ENCODE assay signal across 23 mouse cellular contexts in the genomic region with DNA sequence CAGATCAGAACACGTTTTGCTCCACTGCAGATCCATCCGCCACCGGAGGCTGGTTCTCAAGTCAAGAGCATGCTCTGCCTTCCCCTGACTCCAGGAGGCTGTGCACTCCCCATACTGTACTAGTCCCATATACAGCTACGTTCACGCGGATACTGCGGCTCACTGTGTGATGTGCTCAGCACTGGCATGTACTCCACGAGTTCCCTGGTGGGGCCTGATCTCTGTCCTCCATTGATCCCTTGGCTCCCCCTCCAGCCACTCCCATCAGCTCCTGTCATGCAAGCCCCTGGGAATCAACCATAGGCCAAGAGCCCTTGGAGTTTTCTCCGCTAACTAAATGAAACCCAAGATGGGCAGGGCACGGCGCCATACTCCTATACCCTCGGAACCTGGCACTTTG. TPM values are rescaled to one million over a fixed set of nuclear protein-coding genes. Genes with fewer than 3 reads are reported as not detected.
DNase-seq lines count a peak whose midpoint lies in the region; ATAC-seq and TF ChIP-seq lines count a peak whose summit lies in the region.
"Had no signal": no experiment of that assay in that cellular context is flagged by ENCODE, and none has a peak within 500 bp of the region (broad histone marks: within the 10 kb centered on the region; RNA-seq: fewer than 3 reads in every experiment).

No protein-coding gene starts in this region.

- no peak for ATAC-seq in heart, embryonic 11.5 days (replicated peaks; ENCODE audit: insufficient number of reproducible peaks, low FRiP score, low TSS enrichment)
- ATAC-seq in midbrain, embryonic 13.5 days: 0 out of 2 replicates have a peak, but pooled peaks have one; percentile 15
- no peak for ATAC-seq in midbrain, postnatal 0 days (ENCODE audit: low FRiP score)
- ATAC-seq: CD4-positive, CD25-positive, alpha-beta regulatory T cell, adult 4 months; forebrain, embryonic 14.5 days; inflammation-experienced regulatory T-cells, adult 6 months; liver, postnatal 0 days; lung, postnatal 0 days; midbrain, embryonic 16.5 days had no signal

- peak overlapping the region; percentile 69; the same call in 1 of the 2 replicates for H3K9ac ChIP-seq in heart, embryonic 11.5 days (ENCODE audit: low read depth, low read length)
- H3K9ac ChIP-seq in midbrain, embryonic 13.5 days (replicated peaks): no peak overlapping the region
- H3K9ac ChIP-seq in midbrain, postnatal 0 days (replicated peaks; ENCODE audit: low read length, poor library complexity, severe bottlenecking): no peak overlapping the region
- H3K9ac ChIP-seq: embryonic facial prominence, embryonic 13.5 days; hindbrain, embryonic 14.5 days; limb, embryonic 12.5 days; liver, postnatal 0 days; neural tube, embryonic 15.5 days had no signal

- TF ChIP-seq CTCF in midbrain, postnatal 0 days (IDR thresholded peaks at IDR 0.05): no peak

- intact Hi-C loops in heart, postnatal 36 days (cut with DNase I): loop anchor here (5.0 to 10.0 kb wide), 2 partner anchors 212 to 275 kb away; no protein-coding TSS in a partner anchor

- no peaks in the 10 kb centered on the region for H3K27me3 ChIP-seq in heart, embryonic 11.5 days (ENCODE audit: control insufficient read depth, insufficient read depth, low read length)
- H3K27me3 ChIP-seq in midbrain, embryonic 13.5 days: no peaks in the 10 kb centered on the region
- no peaks in the 10 kb centered on the region for H3K27me3 ChIP-seq in midbrain, postnatal 0 days (ENCODE audit: insufficient read depth, low read length)
- H3K27me3 ChIP-seq: limb, embryonic 12.5 days; neural tube, embryonic 15.5 days had no signal

- H3K9me3 ChIP-seq in heart, embryonic 11.5 days (replicated peaks; ENCODE audit: control insufficient read depth, low read length): no peaks in the 10 kb centered on the region
- no peaks in the 10 kb centered on the region for H3K9me3 ChIP-seq in midbrain, embryonic 13.5 days
- no peaks in the 10 kb centered on the region for H3K9me3 ChIP-seq in midbrain, postnatal 0 days (ENCODE audit: low read length)
- H3K9me3 ChIP-seq: embryonic facial prominence, embryonic 13.5 days; limb, embryonic 12.5 days; neural tube, embryonic 15.5 days had no signal

- H3K36me3 ChIP-seq in heart, embryonic 11.5 days (ENCODE audit: control insufficient read depth, insufficient read depth, low read length): no peaks in the 10 kb centered on the region
- H3K36me3 ChIP-seq in midbrain, embryonic 13.5 days: no peaks in the 10 kb centered on the region
- no peaks in the 10 kb centered on the region for H3K36me3 ChIP-seq in midbrain, postnatal 0 days (ENCODE audit: insufficient read depth, low read length)
- H3K36me3 ChIP-seq: embryonic facial prominence, embryonic 13.5 days; limb, embryonic 12.5 days; neural tube, embryonic 15.5 days had no signal

- peak overlapping the region; percentile 66 for H3K4me2 ChIP-seq in heart, embryonic 11.5 days
- no peak overlapping the region for H3K4me2 ChIP-seq in midbrain, embryonic 13.5 days (replicated peaks)
- H3K4me2 ChIP-seq in midbrain, postnatal 0 days (ENCODE audit: low read depth, low read length, poor library complexity, severe bottlenecking): no peak overlapping the region
- H3K4me2 ChIP-seq: hindbrain, embryonic 14.5 days; limb, embryonic 12.5 days; liver, embryonic 11.5 days had no signal

- H3K27ac ChIP-seq in heart, embryonic 11.5 days (ENCODE audit: low read depth, low read length): 0 out of 2 replicates have a peak overlapping the region, but pooled peaks have one; percentile 90
- no peak overlapping the region for H3K27ac ChIP-seq in midbrain, embryonic 13.5 days
- H3K27ac ChIP-seq in midbrain, postnatal 0 days (ENCODE audit: low read depth, low read length): no peak overlapping the region
- H3K27ac ChIP-seq: embryonic facial prominence, embryonic 13.5 days; hindbrain, embryonic 14.5 days; limb, embryonic 12.5 days; macrophage; neural tube, embryonic 15.5 days had no signal

- peaks cover 25% of the 10 kb centered on the region for H3K4me1 ChIP-seq in heart, embryonic 11.5 days (ENCODE audit: control insufficient read depth, insufficient read depth, low read length)
- H3K4me1 ChIP-seq in midbrain, embryonic 13.5 days (replicated peaks): peaks cover 21% of the 10 kb centered on the region
- peaks cover 5% of the 10 kb centered on the region for H3K4me1 ChIP-seq in midbrain, postnatal 0 days (ENCODE audit: insufficient read depth, low read length)

- 83% methylated on average over 12 of the region's 12 CpGs for WGBS in heart, embryonic 11.5 days (ENCODE audit: insufficient replicate concordance)
- 93% methylated on average over 12 of the region's 12 CpGs for WGBS in midbrain, embryonic 13.5 days
- WGBS in midbrain, postnatal 0 days: 94% methylated on average over 12 of the region's 12 CpGs

- peak; percentile 29 for DNase-seq in adrenal gland, postnatal 14 days
- no peak for DNase-seq in adrenal gland, postnatal 25 days
- DNase-seq in heart, postnatal 36 days: no peak
- DNase-seq in midbrain, postnatal 0 days (ENCODE audit: low spot score): no peak
- peak; percentile 68 for DNase-seq in skeletal muscle tissue, adult 2 months (ENCODE audit: low read depth, low spot score)
- DNase-seq in cerebellum, adult 11 months: no peak
- DNase-seq: right cerebral cortex, postnatal 4 days; thymus, adult 18-20 months; thymus, postnatal 36 days had no signal

- H3K4me3 ChIP-seq in heart, embryonic 11.5 days (ENCODE audit: low read depth, low read length): peak overlapping the region; percentile 48; the same call in 1 of the 2 replicates
- H3K4me3 ChIP-seq in midbrain, embryonic 13.5 days (replicated peaks): no peak overlapping the region
- no peak overlapping the region for H3K4me3 ChIP-seq in midbrain, postnatal 0 days (ENCODE audit: low read depth, low read length)
- H3K4me3 ChIP-seq: embryonic facial prominence, embryonic 13.5 days; limb, embryonic 12.5 days; neural tube, embryonic 15.5 days had no signal

RNA-seq across cellular contexts. Expression of a gene that starts 2.6 kb away (rescaled TPM):
- 0.11 and 0.49 TPM in 2 replicates for total RNA-seq in adrenal gland, postnatal 14 days (2021)
- 0.36 TPM in 1 of 2 replicates, not detected in the other for total RNA-seq in adrenal gland, postnatal 25 days (2021)
- 6.6 and 6.7 TPM in 2 replicates for polyA plus RNA-seq in heart, embryonic 11.5 days (2014; fragmentation: Nextera tagmentation; extraction: Ambion mirVana)
- total RNA-seq in heart, postnatal 36 days (2021): 100 to 1,000 TPM; 127 to 148 TPM
- polyA plus RNA-seq in midbrain, embryonic 13.5 days (2015; fragmentation: Nextera tagmentation; extraction: Ambion mirVana): not detected in 2 replicates
- total RNA-seq in midbrain, postnatal 0 days (2014; rRNA removed): 0.05 and 0.33 TPM in 2 replicates
- polyA plus RNA-seq in midbrain, postnatal 0 days (2015; fragmentation: Nextera tagmentation; extraction: Ambion mirVana): 0.04 and 0.17 TPM in 2 replicates
- polyA plus RNA-seq: CD4-positive, CD25-positive, alpha-beta regulatory T cell, adult 4 months; forebrain, embryonic 14.5 days; liver, embryonic 11.5 days; macrophage; midbrain, embryonic 16.5 days had no signal

Comparison
In these comparisons a context has a peak if more than half of its experiments do, and no peak if none do; other contexts are left out.
1. DNase-seq: peak in adrenal gland, postnatal 14 days (single experiment) and skeletal muscle tissue, adult 2 months (single experiment); none in adrenal gland, postnatal 25 days (single experiment), heart, postnatal 36 days (0 of 2), midbrain, postnatal 0 days (single experiment) and cerebellum, adult 11 months (single experiment).
2. RNA of a gene that starts 2.6 kb away (total RNA-seq): 127 to 148 TPM in heart, postnatal 36 days; 0.36 TPM in adrenal gland, postnatal 25 days, 0.05 to 0.33 TPM in midbrain, postnatal 0 days and 0.11 to 0.49 TPM in adrenal gland, postnatal 14 days; every median in the first group is over 10 times any median in the second.